Mouse (Mus musculus): ENCODE data around the gene Ovol2.

Ovol2 gene

DNA sequence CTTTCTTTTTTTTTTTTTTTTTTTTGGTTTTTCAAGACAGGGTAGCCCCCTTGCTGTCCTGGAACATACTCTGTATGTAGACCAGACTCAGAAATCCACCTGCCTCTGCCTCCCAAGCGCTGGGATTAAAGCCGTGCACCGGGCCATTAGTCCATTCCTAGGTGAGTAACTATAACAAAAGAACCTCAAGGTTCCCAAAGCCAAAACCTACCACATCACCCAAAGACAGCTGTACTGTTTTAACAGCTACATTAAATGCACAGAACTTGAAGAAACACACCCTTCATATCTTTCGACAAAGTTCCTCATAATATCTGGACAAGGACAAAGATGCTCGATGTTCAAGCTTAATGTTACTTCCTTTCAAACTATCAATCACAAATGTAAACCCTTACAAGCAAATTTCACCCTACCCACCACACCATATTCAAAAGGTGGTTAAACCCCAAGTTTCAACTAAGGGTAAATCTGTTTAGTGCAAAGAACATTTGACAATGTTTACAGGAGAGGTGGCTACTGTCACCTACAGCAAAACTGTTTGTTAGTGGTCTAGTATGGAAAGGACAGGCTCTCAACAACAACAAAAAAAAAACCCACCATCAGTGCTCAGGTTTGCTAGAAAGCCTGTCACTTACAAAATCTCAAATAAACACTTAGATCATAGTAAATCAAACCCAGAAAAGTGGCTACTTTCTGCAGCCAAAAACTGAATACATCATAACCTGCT lies 64.8 kb downstream of the Ovol2 start:
- no peak for DNase-seq

DNA sequence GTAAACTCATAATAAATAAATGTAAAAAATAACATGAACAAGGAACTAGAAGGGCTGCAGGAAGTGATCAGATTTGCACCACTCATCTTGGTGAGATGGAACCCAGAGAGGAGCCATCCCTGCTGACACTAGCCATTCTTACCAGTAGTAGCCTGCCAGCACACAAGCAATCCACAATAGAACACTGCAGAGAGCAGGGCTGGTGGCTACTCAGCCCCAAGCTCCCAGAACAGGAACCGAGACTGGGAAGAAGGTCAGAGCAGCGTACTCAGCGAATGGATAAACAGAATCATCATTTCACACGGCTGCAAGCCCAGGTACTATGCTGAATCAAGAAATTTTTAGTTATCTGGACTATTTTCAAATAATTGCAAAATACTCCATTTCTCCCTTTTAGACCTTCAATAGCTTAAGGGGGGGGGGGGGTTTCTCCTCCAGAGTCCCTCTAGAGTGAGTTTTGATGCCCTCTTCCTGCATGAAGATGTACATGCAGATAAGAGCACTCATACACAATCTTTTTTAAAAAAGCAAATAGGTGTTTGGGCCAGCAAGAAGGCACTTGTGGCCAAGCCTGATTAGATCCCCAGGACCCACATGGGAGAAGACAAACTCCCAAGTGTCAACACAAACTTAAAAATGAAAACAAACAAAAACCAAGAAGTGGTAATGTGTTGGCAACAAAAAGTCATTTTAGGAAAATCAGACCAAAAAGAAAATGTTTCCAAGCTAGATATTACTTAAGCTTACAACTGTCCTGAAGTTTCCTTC lies 65.8 kb downstream of the Ovol2 start:
- no peak for DNase-seq

DNA sequence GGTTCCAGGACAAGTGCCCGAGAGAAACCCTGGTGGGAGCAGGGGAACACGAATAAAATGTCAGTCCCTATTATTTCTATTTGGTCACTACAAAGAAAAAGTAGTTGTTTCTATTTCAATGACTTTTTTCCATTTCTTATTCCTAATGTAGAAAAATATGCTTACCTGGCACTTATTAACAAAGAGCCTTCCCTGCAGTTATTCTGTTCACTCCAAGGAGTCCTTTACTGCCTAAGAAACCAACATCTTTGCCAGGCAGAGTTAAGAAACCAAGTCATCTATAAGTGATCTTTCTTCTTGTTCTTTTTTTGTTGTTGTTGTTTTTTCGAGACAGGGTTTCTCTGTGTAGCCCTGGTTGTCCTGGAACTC lies 66.8 kb downstream of the Ovol2 start:
- DNase-seq: no peak

DNA sequence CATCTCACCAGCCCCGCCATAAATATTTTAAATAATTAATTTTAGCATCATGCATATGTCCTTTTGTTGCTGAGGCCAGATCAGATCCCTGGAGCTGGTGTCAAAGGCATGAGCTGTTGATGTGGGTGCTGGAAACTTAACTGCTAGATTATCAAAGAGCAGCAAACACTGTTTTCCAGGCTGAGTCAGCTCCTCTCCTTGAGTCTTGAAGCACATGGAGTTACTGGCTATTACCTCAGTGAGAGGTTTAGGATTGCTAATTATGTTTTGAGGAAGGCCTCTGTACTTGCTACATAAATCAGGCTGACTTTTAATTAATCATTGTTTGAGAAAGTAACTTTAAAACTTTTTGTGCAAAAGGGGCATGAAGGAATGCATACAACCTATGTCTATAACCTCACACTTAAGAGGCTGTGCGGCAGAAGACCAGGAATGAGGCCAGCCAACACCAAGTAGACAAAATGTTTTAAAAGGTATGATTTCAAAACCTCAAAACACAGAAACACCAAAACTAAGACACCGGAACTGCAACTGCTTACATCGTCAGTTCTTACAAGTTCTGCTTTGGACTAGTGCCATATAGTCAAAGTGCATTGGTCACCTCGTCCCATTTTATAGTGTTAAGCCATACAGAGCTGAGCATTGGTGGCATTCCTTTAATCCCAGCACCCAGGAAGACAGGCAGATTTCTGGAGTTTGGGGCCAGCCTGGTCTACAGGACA lies 67.4 kb downstream of the Ovol2 start:
- no peak for DNase-seq

DNA sequence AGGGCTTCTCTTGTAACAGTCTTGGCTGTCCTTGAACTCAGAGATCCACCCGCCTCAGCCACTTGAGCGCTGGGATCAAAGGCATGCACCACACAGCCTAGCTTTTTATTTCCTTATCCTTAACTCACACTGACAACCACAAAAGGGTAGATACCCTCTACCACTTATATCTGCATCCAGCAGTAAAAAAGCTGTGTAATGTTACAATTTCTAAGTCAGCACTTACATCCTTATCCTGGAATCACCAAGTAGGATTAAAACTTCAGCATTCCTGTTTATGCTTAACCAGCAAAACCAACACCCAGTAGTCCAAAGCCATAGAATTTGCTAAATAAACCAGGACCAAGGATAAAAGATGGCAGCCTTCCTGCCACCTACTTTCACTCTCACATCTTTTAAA lies 69.1 kb downstream of the Ovol2 start:
- DNase-seq: no peak

All from cerebellum, postnatal 14 days (tissue).